Mouse (Mus musculus): Measurements from ENCODE around the gene Osgep.

GRCm38 (mm10) chr14:50931493-50932020 is 6.9 kb upstream of the Osgep start:
- TF ChIP-seq POLR2A (IDR thresholded peaks at IDR 0.05; ENCODE audit: insufficient read depth, low read depth, low read length): no peak
- TF ChIP-seq CTCF (IDR thresholded peaks at IDR 0.05; ENCODE audit: insufficient read depth, low read depth, low read length): no peak
